Mouse (Mus musculus) CH12.LX (cell line): Measurements from ENCODE around the gene Pnrc2. TPM values are rescaled to one million over a fixed set of nuclear protein-coding genes. Genes with fewer than 3 reads are reported as not detected.

ENCODE experiments used
- DNase-seq: peaks from one replicate; pipeline ENCODE4 v3.0.0-alpha.2; 2013; ENCODE audit errors: extremely low read depth
- H3K27ac ChIP-seq: 2 replicates; pipeline ENCODE4 v1.5.1; 2012; ENCODE audit warnings: low read depth, mild to moderate bottlenecking, control low read depth, moderate library complexity; ENCODE audit not compliant: insufficient read depth
- H3K27me3 ChIP-seq: replicated peaks from 2 replicates; pipeline ENCODE3; 2012; ENCODE audit warnings: inconsistent platforms
- H3K36me3 ChIP-seq, 2 experiments: replicated peaks in 1 of 2; 2 replicates each; pipeline versions ENCODE3 to v1.6.1; 2012; ENCODE audit warnings: inconsistent platforms in 1 of 2, low read length in 1 of 2, mild to moderate bottlenecking in 1 of 2, mixed read lengths in 1 of 2, moderate library complexity in 1 of 2; ENCODE audit not compliant: control insufficient read depth in 1 of 2, insufficient read depth in 1 of 2
- H3K4me1 ChIP-seq, 2 experiments: 2 replicates each; pipeline ENCODE4 v1.6.1; 2012; ENCODE audit warnings: inconsistent platforms in 1 of 2, moderate library complexity in 1 of 2; ENCODE audit not compliant: insufficient read depth in 2 of 2, control insufficient read depth in 1 of 2
- H3K4me2 ChIP-seq: 2 replicates; pipeline ENCODE4 v1.6.1; 2012; ENCODE audit warnings: low read depth, mild to moderate bottlenecking, control low read depth; ENCODE audit not compliant: poor library complexity, insufficient read depth, severe bottlenecking
- H3K4me3 ChIP-seq, 3 experiments: fragments of 150-350 bp in 1 of 3; sonication (generic) in 1 of 3; replicated peaks in 1 of 3; 2 replicates each; pipeline versions ENCODE3 to v1.5.1; 2011 to 2012; ENCODE audit warnings: low read depth in 2 of 3, low read length in 2 of 3, mild to moderate bottlenecking in 2 of 3, moderate library complexity in 2 of 3, control low read depth in 1 of 3, improper control_type of control experiment in 1 of 3, inconsistent platforms in 1 of 3, mixed read lengths in 1 of 3; ENCODE audit not compliant: poor library complexity in 1 of 3
- H3K79me2 ChIP-seq: replicated peaks from 2 replicates; pipeline ENCODE4 v1.6.1; 2012; ENCODE audit warnings: mild to moderate bottlenecking, moderate library complexity; ENCODE audit not compliant: control insufficient read depth, poor library complexity, insufficient read depth, severe bottlenecking; ENCODE audit errors: extremely low read depth
- H3K9ac ChIP-seq: 2 replicates; pipeline ENCODE4 v1.6.1; 2012; ENCODE audit warnings: low read depth, mild to moderate bottlenecking, control low read depth, moderate library complexity; ENCODE audit not compliant: insufficient read depth
- H3K9me3 ChIP-seq: replicated peaks from 2 replicates; pipeline ENCODE3; 2012; ENCODE audit warnings: low read length, inconsistent platforms, mixed read lengths
- BHLHE40 ChIP-seq: IDR thresholded peaks from 2 replicates; pipeline ENCODE4 v1.6.1; 2011; ENCODE audit warnings: mild to moderate bottlenecking, low read depth, low read length, improper control_type of control experiment
- CHD1 ChIP-seq: IDR thresholded peaks from 2 replicates; pipeline ENCODE4 v1.6.1; 2012; ENCODE audit warnings: low read depth, low read length, improper control_type of control experiment, inconsistent platforms
- CHD2 ChIP-seq: IDR thresholded peaks from 2 replicates; pipeline ENCODE4 v1.6.1; 2011; ENCODE audit warnings: low read length, improper control_type of control experiment
- CTCF ChIP-seq, 2 experiments: IDR thresholded peaks in 1 of 2; conservative IDR thresholded peaks in 1 of 2; 2 replicates each; pipeline ENCODE4 v1.5.1; 2011 to 2012; ENCODE audit warnings: low read depth in 2 of 2, low read length in 2 of 2, improper control_type of control experiment in 1 of 2, inconsistent platforms in 1 of 2, mild to moderate bottlenecking in 1 of 2, moderate library complexity in 1 of 2
- ELF1 ChIP-seq: IDR thresholded peaks from 2 replicates; pipeline ENCODE4 v1.6.1; 2014; ENCODE audit warnings: low read depth, mild to moderate bottlenecking, inconsistent platforms, low read length, improper control_type of control experiment
- EP300 ChIP-seq: IDR thresholded peaks from 2 replicates; pipeline ENCODE4 v1.6.1; 2011; ENCODE audit warnings: low read length, improper control_type of control experiment
- ETS1 ChIP-seq: conservative IDR thresholded peaks from 2 replicates; pipeline ENCODE4 v1.6.1; 2012; ENCODE audit warnings: low read depth, mild to moderate bottlenecking, inconsistent platforms, low read length, improper control_type of control experiment, moderate library complexity
- HCFC1 ChIP-seq: IDR thresholded peaks from 2 replicates; pipeline ENCODE4 v1.6.1; 2012; ENCODE audit warnings: low read depth, mild to moderate bottlenecking, inconsistent platforms, low read length, improper control_type of control experiment
- IRF4 ChIP-seq: IDR thresholded peaks from 2 replicates; pipeline ENCODE4 v1.6.1; 2014; ENCODE audit warnings: low read depth, mild to moderate bottlenecking, inconsistent platforms, low read length, improper control_type of control experiment
- JUN ChIP-seq: IDR thresholded peaks from 2 replicates; pipeline ENCODE4 v1.6.1; 2011; ENCODE audit warnings: low read depth, mild to moderate bottlenecking, low read length, improper control_type of control experiment, moderate library complexity; ENCODE audit not compliant: insufficient read depth
- JUND ChIP-seq: conservative IDR thresholded peaks from 2 replicates; pipeline ENCODE4 v1.6.1; 2011; ENCODE audit warnings: low read depth, low read length, improper control_type of control experiment
- KAT2A ChIP-seq: IDR thresholded peaks from 2 replicates; pipeline ENCODE4 v1.6.1; 2012; ENCODE audit warnings: low read length, improper control_type of control experiment, inconsistent platforms; ENCODE audit not compliant: insufficient replicate concordance
- MAFK ChIP-seq: IDR thresholded peaks from 2 replicates; pipeline ENCODE4 v1.6.1; 2011; ENCODE audit warnings: low read length, improper control_type of control experiment; ENCODE audit not compliant: insufficient replicate concordance
- MAX ChIP-seq: IDR thresholded peaks from 2 replicates; pipeline ENCODE4 v1.6.1; 2011; ENCODE audit warnings: low read length, improper control_type of control experiment
- MAZ ChIP-seq: IDR thresholded peaks from 2 replicates; pipeline ENCODE4 v1.6.1; 2012; ENCODE audit warnings: low read depth, mild to moderate bottlenecking, inconsistent platforms, low read length, improper control_type of control experiment, moderate library complexity
- MEF2A ChIP-seq: IDR thresholded peaks from 2 replicates; pipeline ENCODE4 v1.6.1; 2014; ENCODE audit warnings: low read depth, mild to moderate bottlenecking, inconsistent platforms, low read length, improper control_type of control experiment, borderline replicate concordance
- MXI1 ChIP-seq: IDR thresholded peaks from 2 replicates; pipeline ENCODE4 v1.6.1; 2011; ENCODE audit warnings: mild to moderate bottlenecking, low read depth, low read length, improper control_type of control experiment
- MYC ChIP-seq: IDR thresholded peaks from 2 replicates; pipeline ENCODE4 v1.6.1; 2011; ENCODE audit warnings: low read depth, mild to moderate bottlenecking, improper control_type of control experiment, low read length
- NELFE ChIP-seq: IDR thresholded peaks from 2 replicates; pipeline ENCODE4 v1.6.1; 2011; ENCODE audit warnings: low read depth, low read length, improper control_type of control experiment
- NRF1 ChIP-seq: IDR thresholded peaks from 2 replicates; pipeline ENCODE4 v1.6.1; 2014; ENCODE audit warnings: low read depth, mild to moderate bottlenecking, inconsistent platforms, low read length, improper control_type of control experiment, moderate library complexity
- POLR2A ChIP-seq: IDR thresholded peaks from 2 replicates; pipeline ENCODE4 v1.6.1; 2011; ENCODE audit warnings: low read depth, mild to moderate bottlenecking, improper control_type of control experiment, low read length
- POLR2AphosphoS2 ChIP-seq: IDR thresholded peaks from 2 replicates; pipeline ENCODE4 v1.6.1; 2011; ENCODE audit warnings: low read depth, low read length, improper control_type of control experiment
- RAD21 ChIP-seq: IDR thresholded peaks from 2 replicates; pipeline ENCODE4 v1.6.1; 2011; ENCODE audit warnings: low read depth, mild to moderate bottlenecking, low read length, improper control_type of control experiment, moderate library complexity
- SIN3A ChIP-seq: IDR thresholded peaks from 2 replicates; pipeline ENCODE4 v1.6.1; 2012; ENCODE audit warnings: low read length, improper control_type of control experiment, inconsistent platforms
- SMC3 ChIP-seq: IDR thresholded peaks from 2 replicates; pipeline ENCODE4 v1.6.1; 2011; ENCODE audit warnings: low read depth, low read length, improper control_type of control experiment
- TBP ChIP-seq: conservative IDR thresholded peaks from 2 replicates; pipeline ENCODE4 v1.6.1; 2011; ENCODE audit warnings: low read depth, low read length, improper control_type of control experiment
- TCF12 ChIP-seq: IDR thresholded peaks from 2 replicates; pipeline ENCODE4 v1.6.1; 2014; ENCODE audit warnings: low read depth, mild to moderate bottlenecking, inconsistent platforms, low read length, improper control_type of control experiment
- USF1 ChIP-seq: IDR thresholded peaks from 2 replicates; pipeline ENCODE4 v1.6.1; 2014; ENCODE audit warnings: low read depth, mild to moderate bottlenecking, inconsistent platforms, low read length, improper control_type of control experiment
- ZC3H11A ChIP-seq: IDR thresholded peaks from 2 replicates; pipeline ENCODE4 v1.6.1; 2012; ENCODE audit warnings: low read depth, mild to moderate bottlenecking, inconsistent platforms, low read length, improper control_type of control experiment
- ZKSCAN1 ChIP-seq: IDR thresholded peaks from 2 replicates; pipeline ENCODE4 v1.6.1; 2012; ENCODE audit warnings: low read depth, inconsistent platforms, low read length, improper control_type of control experiment, borderline replicate concordance
- ZMIZ1 ChIP-seq: IDR thresholded peaks from 2 replicates; pipeline ENCODE4 v1.6.1; 2012; ENCODE audit warnings: low read depth, mild to moderate bottlenecking, inconsistent platforms, low read length, improper control_type of control experiment
- ZNF384 ChIP-seq: IDR thresholded peaks from 2 replicates; pipeline ENCODE4 v1.6.1; 2012; ENCODE audit warnings: low read depth, low read length, improper control_type of control experiment, inconsistent platforms
- dilution Hi-C: fragments of 300-500 bp; cut with MboI; formaldehyde crosslinking; loops from 2 replicates; pipeline ENCODE4 v1.14.3; 2020; ENCODE audit warnings: low sequenced_read_pairs; ENCODE audit not compliant: extremely low pct_unique_long_range_greater_than_20kb, extremely low pct_ligation_motif_present
- in situ Hi-C: fragments of 300-500 bp; cut with MboI; formaldehyde crosslinking; loops from 3 replicates; pipeline ENCODE4 v1.14.3; 2019; ENCODE audit warnings: low sequenced_read_pairs, low pct_ligation_motif_present, low pct_unique_long_range_greater_than_20kb, mixed read lengths
- polyA plus RNA-seq: library from polyadenylated mRNA; unstranded; fragments of >175 nt; gene quantifications from 2 replicates; pipeline ENCODE4 v1.2.1, GENCODE M21; 2012; ENCODE audit warnings: low read depth; ENCODE audit not compliant: insufficient read length
- total RNA-seq, 2 experiments: library from RNA; depleted of rRNA; stranded (reverse); fragments of 300-350 nt in 1 of 2; fragments of >200 nt in 1 of 2; gene quantifications; 2 replicates each; pipeline ENCODE4 v1.2.3; 2012 to 2014

The Pnrc2 gene
- total and polyA plus RNA-seq, 3 experiments = 30.5 to 46.9 (median 32.8) TPM

- Histone ChIP-seq H3K4me1 (peaks cover 0 to 35% of the 10 kb centered on the region in 2 experiments; a peak in 2 of 4 replicates), H3K9me3 (no peaks in the 10 kb centered on the region), H3K36me3 (peaks cover 35 to 64% of the 10 kb centered on the region in 2 experiments), H3K27ac (no peak within 1 kb of the TSS), H3K4me2 (peak within 1 kb of the TSS; percentile 96)
- dilution Hi-C loops = no loop called here
- no peak; the same call in none of the 2 replicates for TF ChIP-seq ETS1
- 0 out of 2 replicates have a peak, but pooled peaks have one; percentile 12 for TF ChIP-seq EP300
- TF ChIP-seq JUN = no peak
- TF ChIP-seq ZC3H11A = peak; percentile 53
- TF ChIP-seq CHD1 = no peak
- no peak for TF ChIP-seq ZKSCAN1
- TF ChIP-seq JUND = no peak
- TF ChIP-seq MXI1 = peak; percentile 78
- 0 out of 2 replicates have a peak, but pooled peaks have one; percentile 46 for TF ChIP-seq MAZ
- 0 out of 2 replicates have a peak, but pooled peaks have one; percentile 53 for TF ChIP-seq MYC
- no peak for TF ChIP-seq ZNF384
- peak; percentile 49; the same call in 1 of the 2 replicates for TF ChIP-seq IRF4
- TF ChIP-seq CTCF (conservative IDR thresholded peaks at IDR 0.05 in 1 of 2, IDR thresholded peaks at IDR 0.05 in 1 of 2; ENCODE audit: low read depth in 2 of 2, low read length in 2 of 2) = peak; percentile 46 to 86; a peak in 2 of 4 replicates
- TF ChIP-seq TCF12 = peak; percentile 63; the same call in 1 of the 2 replicates
- peak; percentile 68 for TF ChIP-seq CHD2
- TF ChIP-seq KAT2A = 0 out of 2 replicates have a peak, but pooled peaks have one; percentile 53
- TF ChIP-seq MEF2A = peak; percentile 74
- no peak for TF ChIP-seq TBP
- no peak for TF ChIP-seq MAFK
- peak; percentile 86 for TF ChIP-seq NRF1
- peak; percentile 81 for TF ChIP-seq ZMIZ1
- TF ChIP-seq ELF1 = peak; percentile 91
- TF ChIP-seq MAX = peak; percentile 41; the same call in 1 of the 2 replicates
- TF ChIP-seq SIN3A = peak; percentile 82; the same call in 1 of the 2 replicates
- peak; percentile 78 for TF ChIP-seq NELFE
- TF ChIP-seq RAD21 = peak; percentile 51
- TF ChIP-seq POLR2A = peak; percentile 77
- 0 out of 2 replicates have a peak, but pooled peaks have one; percentile 9 for TF ChIP-seq BHLHE40
- TF ChIP-seq HCFC1 = peak; percentile 60
- TF ChIP-seq POLR2AphosphoS2 = 0 out of 2 replicates have a peak, but pooled peaks have one; percentile 35
- TF ChIP-seq USF1 = no peak
- TF ChIP-seq SMC3 = peak; percentile 94
- TF ChIP-seq, all 38 proteins: peak for 23
- in situ Hi-C loops = no loop called here
- H3K4me3 ChIP-seq = peak within 1 kb of the TSS; percentile 80 to 95 (median 85)
- peak within 1 kb of the TSS; percentile 59 for H3K9ac ChIP-seq
- peak; percentile 96 for DNase-seq
- H3K27me3 ChIP-seq = no peaks in the 10 kb centered on the region
- 0 out of 2 replicates have a peak, but pooled peaks cover 4% of the 10 kb centered on the region for H3K79me2 ChIP-seq
Measured at GRCm38 (mm10) chr4:135920304-135921241, 46.9 kb upstream of the Pnrc2 start, which contains the start of gene Fuca1. Gene Fuca1 (plus strand): TSS chr4:135920735.
